Mouse (Mus musculus) cerebellum, adult 11-12 months (tissue): ENCODE measurements around the gene Gm14459.
"Not testable (repeated sequence)": the region's sequence is repeated elsewhere in the genome, so short reads cannot be mapped to it uniquely, and the experiment has no call there.

Experiments
- DNase-seq: peaks from one replicate; pipeline ENCODE4 v3.0.0; 2022

Gene Gm14459

DNA sequence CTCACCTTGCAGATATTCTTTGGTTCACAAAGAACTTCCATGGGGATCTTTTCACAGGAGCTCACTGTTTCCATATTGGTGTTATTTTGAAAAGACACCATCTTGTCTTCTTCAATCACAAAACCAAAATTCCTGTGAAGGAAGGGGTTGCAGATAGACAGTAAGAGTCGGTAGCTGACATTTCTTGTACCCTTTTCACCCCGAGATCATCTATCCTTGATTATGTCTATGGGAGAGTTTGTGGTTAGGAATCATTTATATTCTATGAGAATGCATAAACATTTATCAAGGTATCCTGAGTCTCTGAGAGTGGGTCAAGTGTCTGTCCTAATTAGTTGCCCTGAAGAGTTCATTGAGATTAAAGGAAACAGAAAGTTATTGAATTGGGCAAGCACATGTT lies at the start of gene Gm14459:
Gene Gm14459 (minus strand): TSS at position 101 of the 400 bp plus-strand sequence.
- no peak for DNase-seq

- DNase-seq: not testable (repeated sequence)
Measured at GRCm38 (mm10) chrX:8548155-8548554, 23.4 kb upstream of the Gm14459 start, which contains the start of gene Ssxb6. Gene Ssxb6 (minus strand): TSS chrX:8548255.
